Mouse (Mus musculus): ENCODE measurements around the gene Zcchc24. TPM values are rescaled to one million over a fixed set of nuclear protein-coding genes. Genes with fewer than 3 reads are reported as not detected.
A peak's percentile ranks its signal among the peaks of the same experiment; 100 is the strongest.

The Zcchc24 gene
- polyA plus RNA-seq, 1 experiment from 2014 or later = 14.2 TPM

DNA sequence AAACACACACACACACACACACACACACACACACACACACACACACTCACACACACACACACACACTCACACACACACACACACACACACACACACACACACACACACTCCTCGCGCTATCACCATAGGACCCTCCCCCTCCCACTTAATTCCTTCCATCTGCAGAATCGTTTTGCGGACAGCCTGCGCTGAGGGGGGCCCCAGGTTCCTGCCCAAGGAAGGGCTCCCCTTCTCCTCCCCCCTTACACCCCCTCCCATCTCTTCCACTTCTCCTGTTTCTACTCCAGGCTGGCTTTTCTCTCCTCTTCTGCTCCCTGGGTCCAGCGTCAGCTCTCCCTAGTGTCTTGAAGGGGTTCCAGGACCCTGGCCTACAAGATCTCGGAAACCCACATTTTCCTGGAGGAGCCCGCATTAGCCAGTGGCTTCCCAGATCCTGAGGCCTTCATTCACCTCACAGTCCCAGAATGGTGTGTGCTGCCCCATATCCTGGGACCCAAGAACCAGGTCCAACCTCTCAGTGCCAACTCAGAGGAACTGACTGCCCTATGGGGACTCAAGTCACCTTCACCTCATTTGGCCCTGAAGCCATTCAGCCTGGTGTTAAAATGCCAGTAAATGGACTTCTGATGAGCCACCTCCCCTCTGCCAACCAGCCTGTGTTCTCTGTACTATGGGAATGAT is 927 bp upstream of the Zcchc24 start:
- no peaks in the 10 kb centered on the region for H3K36me3 ChIP-seq (replicated peaks)
- ATAC-seq (ENCODE audit: low FRiP score) = no peak; the same call in 1 of the 2 replicates
- peak overlapping the region; percentile 97 for H3K4me2 ChIP-seq
- peak overlapping the region; percentile 50 for H3K27ac ChIP-seq
- 17% methylated on average over 8 of the region's 8 CpGs for WGBS
- no peaks in the 10 kb centered on the region for H3K9me3 ChIP-seq
- peaks cover 19% of the 10 kb centered on the region for H3K27me3 ChIP-seq
- no peak overlapping the region for H3K4me3 ChIP-seq (replicated peaks)
- peaks cover 51% of the 10 kb centered on the region for H3K4me1 ChIP-seq
- H3K9ac ChIP-seq = peak overlapping the region; percentile 21; the same call in 1 of the 2 replicates

DNA sequence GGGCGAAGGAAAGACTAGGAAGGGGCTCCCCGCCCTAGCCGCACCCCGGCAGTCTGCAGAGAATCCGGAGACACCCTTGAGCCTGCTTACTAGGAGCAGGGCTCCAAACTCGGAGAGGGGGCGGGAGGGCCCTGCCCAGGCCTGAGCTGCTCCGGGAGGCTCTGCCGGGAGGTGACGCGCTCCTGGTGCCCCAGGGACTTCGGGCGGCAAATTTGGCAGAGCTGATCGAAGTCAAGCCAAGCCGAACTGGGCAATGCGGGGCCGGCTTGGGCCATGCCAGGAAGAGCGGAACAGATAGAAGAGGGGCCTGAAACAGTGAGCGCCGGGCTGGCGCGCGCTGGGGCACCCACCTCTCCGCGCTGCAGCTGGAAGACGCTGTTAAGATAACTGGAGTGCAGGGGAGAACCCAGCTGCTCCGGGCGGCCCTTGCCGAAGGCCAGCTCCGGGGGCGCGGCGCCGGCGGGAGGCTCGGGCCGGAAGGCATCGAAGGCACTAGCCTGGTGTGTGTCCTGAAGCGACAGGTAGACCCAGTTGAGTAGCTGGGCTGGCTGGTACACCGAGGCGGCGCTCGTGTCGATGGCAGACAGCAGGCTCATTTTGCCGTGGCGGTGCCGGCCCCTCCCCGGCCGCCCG is 462 bp downstream of the Zcchc24 start:
- Histone ChIP-seq H3K27me3 (peaks cover 18% of the 10 kb centered on the region), H3K9ac (peak overlapping the region; percentile 71), H3K9me3 (no peaks in the 10 kb centered on the region), H3K36me3 (replicated peaks) (no peaks in the 10 kb centered on the region), H3K27ac (peak overlapping the region; percentile 65), H3K4me3 (replicated peaks) (peak overlapping the region; percentile 64), H3K4me1 (peaks cover 53% of the 10 kb centered on the region), H3K4me2 (peak overlapping the region; percentile 97)
- WGBS = under 1% methylated on average over 42 of the region's 50 CpGs
- ATAC-seq (ENCODE audit: low FRiP score) = peak; percentile 55

DNA sequence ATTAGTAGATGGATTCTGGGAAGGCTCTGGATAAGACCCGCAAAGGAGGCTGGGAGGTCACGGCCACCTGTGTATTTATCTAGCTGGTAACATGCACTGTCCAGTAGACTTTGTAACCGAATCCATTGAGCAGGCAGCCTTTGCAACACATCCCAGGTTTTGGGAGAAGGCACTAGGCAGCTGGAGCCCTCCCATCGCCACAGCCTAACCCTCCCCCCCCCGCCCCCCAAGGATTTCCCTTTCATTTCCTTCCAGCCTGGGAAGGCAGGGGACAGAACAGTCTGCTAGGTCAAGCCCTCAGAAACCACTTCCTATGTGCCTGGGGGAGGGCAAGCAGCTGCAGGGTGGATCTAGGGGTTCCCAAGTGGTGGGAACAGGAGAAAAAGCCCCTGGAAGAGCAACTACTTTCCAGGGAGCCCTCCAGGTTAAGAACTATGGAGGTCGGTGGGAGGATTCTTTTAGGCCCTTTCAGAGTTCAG is 1.1 kb downstream of the Zcchc24 start:
- peak overlapping the region; percentile 71 for H3K9ac ChIP-seq
- peaks cover 18% of the 10 kb centered on the region for H3K27me3 ChIP-seq
- ATAC-seq (ENCODE audit: low FRiP score) = no peak
- peak overlapping the region; percentile 65 for H3K27ac ChIP-seq
- peak overlapping the region; percentile 97 for H3K4me2 ChIP-seq
- no peaks in the 10 kb centered on the region for H3K36me3 ChIP-seq (replicated peaks)
- H3K9me3 ChIP-seq = no peaks in the 10 kb centered on the region
- 22% methylated on average over 6 of the region's 6 CpGs for WGBS
- H3K4me1 ChIP-seq = peaks cover 53% of the 10 kb centered on the region
- H3K4me3 ChIP-seq (replicated peaks) = peak overlapping the region; percentile 64

DNA sequence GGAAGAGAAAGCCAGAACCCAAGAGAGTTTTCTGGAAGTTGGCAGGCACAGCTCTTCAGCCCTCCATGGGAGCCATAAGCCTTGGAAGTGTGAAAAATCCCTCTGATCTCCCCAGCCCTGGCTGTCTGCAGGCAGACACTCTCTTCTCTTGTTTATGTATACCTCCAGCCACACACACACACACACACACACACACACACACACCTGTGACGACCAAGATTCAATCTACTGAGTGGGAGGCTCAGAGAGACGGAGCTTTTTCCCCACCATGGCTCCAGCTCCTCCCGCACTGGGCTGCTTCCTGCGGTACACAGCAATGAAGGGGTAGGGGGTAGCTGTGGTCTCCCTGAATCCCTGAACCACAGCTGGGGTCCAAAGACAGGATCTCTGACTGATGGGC is 2.4 kb downstream of the Zcchc24 start:
- peaks cover 18% of the 10 kb centered on the region for H3K27me3 ChIP-seq
- peak overlapping the region; percentile 29; the same call in 1 of the 2 replicates for H3K9ac ChIP-seq
- H3K9me3 ChIP-seq = no peaks in the 10 kb centered on the region
- ATAC-seq (ENCODE audit: low FRiP score) = no peak
- H3K27ac ChIP-seq = peak overlapping the region; percentile 53; the same call in 1 of the 2 replicates
- WGBS = 53% methylated on average over 4 of the region's 4 CpGs
- H3K4me1 ChIP-seq = peaks cover 53% of the 10 kb centered on the region
- peak overlapping the region; percentile 97 for H3K4me2 ChIP-seq
- H3K4me3 ChIP-seq (replicated peaks) = peak overlapping the region; percentile 64
- no peaks in the 10 kb centered on the region for H3K36me3 ChIP-seq (replicated peaks)

DNA sequence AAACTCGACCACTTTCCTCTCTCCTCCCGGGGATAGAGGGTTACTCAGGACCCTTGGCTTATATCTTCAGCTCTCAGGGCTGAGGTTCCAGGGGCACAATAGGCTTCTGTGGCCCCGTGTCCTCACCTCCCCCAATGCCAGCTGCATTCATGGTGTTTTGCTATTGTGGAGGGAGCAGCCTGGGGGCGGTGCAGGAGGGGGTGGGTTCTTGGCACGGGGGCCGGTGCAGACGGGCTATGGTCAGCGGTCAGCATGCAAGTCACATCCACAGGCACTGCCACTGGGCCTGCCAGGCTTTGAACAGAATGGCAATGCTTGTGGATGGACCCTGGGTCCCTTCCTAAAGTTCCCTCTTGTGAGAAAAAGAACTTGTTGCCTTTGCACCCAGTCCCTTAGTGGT is 2.9 kb downstream of the Zcchc24 start:
- WGBS = 12% methylated on average over 8 of the region's 8 CpGs
- Histone ChIP-seq H3K9me3 (no peaks in the 10 kb centered on the region), H3K27me3 (peaks cover 15% of the 10 kb centered on the region), H3K36me3 (replicated peaks) (no peaks in the 10 kb centered on the region), H3K4me2 (peak overlapping the region; percentile 97), H3K4me3 (replicated peaks) (peak overlapping the region; percentile 11), H3K9ac (peak overlapping the region; percentile 29; the same call in 1 of the 2 replicates), H3K4me1 (peaks cover 53% of the 10 kb centered on the region), H3K27ac (peak overlapping the region; percentile 53; the same call in 1 of the 2 replicates)
- peak; percentile 59 for ATAC-seq (ENCODE audit: low FRiP score)

DNA sequence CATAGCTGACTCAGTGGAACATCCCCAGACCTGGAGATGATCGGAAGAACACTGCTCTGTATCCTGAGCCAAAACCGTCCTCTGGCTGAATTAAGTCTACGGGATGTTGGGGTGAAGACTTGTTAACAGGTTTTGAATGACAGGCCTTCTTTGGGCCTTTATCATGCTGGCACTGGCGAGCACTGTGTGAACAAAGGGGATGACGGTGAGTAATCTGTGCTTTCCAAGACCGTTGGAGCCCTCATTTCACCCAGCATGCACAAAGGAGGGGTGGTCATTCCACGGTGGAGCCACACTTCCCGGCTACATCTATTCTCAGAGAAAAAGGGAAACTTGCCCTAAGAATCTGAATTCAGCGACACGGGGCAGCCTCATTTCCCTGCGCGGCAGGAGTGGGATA is 3.7 kb downstream of the Zcchc24 start:
- peaks cover 53% of the 10 kb centered on the region for H3K4me1 ChIP-seq
- WGBS = 25% methylated on average over 12 of the region's 12 CpGs

DNA sequence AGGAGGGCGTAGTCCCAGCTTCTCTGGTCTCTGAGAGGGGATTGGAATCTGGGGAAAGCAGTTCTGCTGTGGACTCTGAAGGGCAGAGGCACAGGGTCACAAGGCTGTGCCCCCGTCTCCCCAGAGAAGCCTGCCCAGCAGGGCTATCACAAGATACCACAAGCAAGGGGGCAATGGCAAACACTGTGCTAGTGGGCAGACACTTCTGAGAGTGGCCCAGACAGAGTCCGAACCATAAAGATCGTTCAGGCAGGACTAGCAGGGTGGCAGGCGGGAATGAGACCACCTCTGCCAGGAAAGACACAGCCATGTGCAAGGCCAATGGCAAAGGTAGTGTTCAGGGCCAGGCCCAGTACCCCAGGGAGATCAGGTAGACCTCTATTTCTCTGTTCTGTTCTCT is 7.7 kb downstream of the Zcchc24 start:
- H3K27ac ChIP-seq = no peak overlapping the region
- no peak overlapping the region for H3K4me2 ChIP-seq
- peaks cover 16% of the 10 kb centered on the region for H3K4me1 ChIP-seq
- H3K4me3 ChIP-seq (replicated peaks) = no peak overlapping the region
- H3K36me3 ChIP-seq (replicated peaks) = no peaks in the 10 kb centered on the region
- 85% methylated on average over 5 of the region's 5 CpGs for WGBS
- no peak overlapping the region for H3K9ac ChIP-seq
- ATAC-seq (ENCODE audit: low FRiP score) = no peak
- no peaks in the 10 kb centered on the region for H3K9me3 ChIP-seq
- 0 out of 2 replicates have a peak, but pooled peaks cover 2% of the 10 kb centered on the region for H3K27me3 ChIP-seq

More for the DNA sequence above, 3.7 kb downstream of the Zcchc24 start:
- H3K4me3 ChIP-seq (replicated peaks) = no peak overlapping the region
- no peaks in the 10 kb centered on the region for H3K9me3 ChIP-seq
- ATAC-seq (ENCODE audit: low FRiP score) = no peak
- H3K27ac ChIP-seq = peak overlapping the region; percentile 53
- no peak overlapping the region for H3K9ac ChIP-seq
- H3K4me2 ChIP-seq = peak overlapping the region; percentile 26
- H3K27me3 ChIP-seq = peaks cover 15% of the 10 kb centered on the region
- no peaks in the 10 kb centered on the region for H3K36me3 ChIP-seq (replicated peaks)

DNA sequence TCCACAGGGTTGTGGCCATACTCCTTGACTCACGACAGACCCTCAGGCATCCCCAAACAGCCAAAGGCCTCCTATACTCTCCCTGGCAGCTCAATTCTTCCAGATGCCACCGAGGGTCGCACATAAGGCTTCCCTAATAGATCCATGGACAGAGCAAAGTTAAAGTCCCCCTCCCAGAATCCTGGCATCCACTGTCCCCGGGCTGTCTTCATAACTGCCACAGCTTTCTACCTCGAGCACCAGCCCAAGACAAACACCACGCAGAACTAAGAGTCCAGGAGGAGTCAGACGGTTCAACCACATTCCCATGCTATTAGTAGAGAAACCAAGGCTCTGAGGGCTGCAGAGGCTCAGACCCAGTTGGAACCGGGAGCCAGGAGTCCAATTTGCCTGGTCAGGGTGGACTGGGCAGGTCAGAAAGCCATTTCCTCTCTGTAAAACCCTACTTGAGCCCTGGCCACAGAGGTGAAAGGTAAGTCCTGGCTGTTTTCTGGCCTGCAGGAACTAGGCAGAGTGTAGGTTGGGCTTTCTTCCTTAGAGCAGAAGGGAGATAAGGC is 8.8 kb downstream of the Zcchc24 start:
- Histone ChIP-seq H3K4me2 (no peak overlapping the region), H3K27me3 (0 out of 2 replicates have a peak, but pooled peaks cover 2% of the 10 kb centered on the region), H3K36me3 (replicated peaks) (no peaks in the 10 kb centered on the region), H3K9me3 (no peaks in the 10 kb centered on the region), H3K4me3 (replicated peaks) (no peak overlapping the region), H3K27ac (no peak overlapping the region), H3K9ac (no peak overlapping the region), H3K4me1 (peaks cover 12% of the 10 kb centered on the region)
- 85% methylated on average over 8 of the region's 8 CpGs for WGBS
- ATAC-seq (ENCODE audit: low FRiP score) = no peak

DNA sequence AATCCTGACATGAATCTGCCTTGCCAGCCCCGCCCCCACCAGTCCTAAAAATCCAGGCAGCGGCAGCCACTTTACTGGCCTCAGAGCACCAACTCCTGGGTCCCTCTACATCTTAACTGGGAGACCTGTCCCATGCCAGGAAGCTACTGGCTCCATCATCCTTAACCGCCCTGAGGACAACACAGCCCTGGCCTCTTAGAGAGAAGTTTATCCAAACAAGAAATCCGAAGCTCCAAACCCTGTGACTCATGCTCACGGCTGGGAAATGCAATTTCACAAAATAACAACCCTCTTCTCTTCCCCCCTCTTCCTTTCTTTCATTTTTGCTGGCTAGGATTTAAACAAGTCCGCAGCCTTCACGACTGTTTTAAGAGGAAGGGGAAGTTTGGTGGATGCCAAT is 9.3 kb downstream of the Zcchc24 start:
- Histone ChIP-seq H3K36me3 (replicated peaks) (no peaks in the 10 kb centered on the region), H3K27me3 (0 out of 2 replicates have a peak, but pooled peaks cover 2% of the 10 kb centered on the region), H3K9me3 (no peaks in the 10 kb centered on the region), H3K4me1 (peaks cover 13% of the 10 kb centered on the region), H3K27ac (no peak overlapping the region), H3K4me2 (no peak overlapping the region), H3K4me3 (replicated peaks) (no peak overlapping the region), H3K9ac (no peak overlapping the region)
- ATAC-seq (ENCODE audit: low FRiP score) = no peak
- 81% methylated on average over 7 of the region's 7 CpGs for WGBS

DNA sequence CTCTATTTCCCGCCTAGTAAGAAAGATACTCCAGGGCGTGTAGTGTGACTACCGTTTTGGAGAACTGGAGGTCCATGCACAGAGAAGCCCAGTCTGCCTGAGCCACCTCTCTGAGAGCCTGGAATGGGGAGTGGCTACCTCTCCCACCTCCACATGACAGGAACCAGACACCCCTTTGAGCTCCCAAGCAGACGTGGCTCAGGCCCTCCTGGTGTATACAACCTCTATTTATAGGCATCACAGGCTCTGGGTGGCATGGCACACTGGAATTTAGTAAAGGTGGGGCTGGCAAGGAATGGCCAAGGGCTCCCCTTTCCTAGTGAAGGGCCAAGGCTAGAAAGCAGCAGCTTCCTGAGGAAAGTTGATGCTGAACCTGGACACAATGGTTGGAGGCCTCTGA is 10.9 kb downstream of the Zcchc24 start:
- Histone ChIP-seq H3K4me1 (peaks cover 17% of the 10 kb centered on the region), H3K27ac (no peak overlapping the region), H3K4me2 (no peak overlapping the region), H3K9ac (no peak overlapping the region), H3K27me3 (no peaks in the 10 kb centered on the region), H3K9me3 (no peaks in the 10 kb centered on the region), H3K4me3 (replicated peaks) (no peak overlapping the region), H3K36me3 (replicated peaks) (no peaks in the 10 kb centered on the region)
- ATAC-seq (ENCODE audit: low FRiP score) = no peak
- WGBS = 80% methylated on average over 4 of the region's 4 CpGs

DNA sequence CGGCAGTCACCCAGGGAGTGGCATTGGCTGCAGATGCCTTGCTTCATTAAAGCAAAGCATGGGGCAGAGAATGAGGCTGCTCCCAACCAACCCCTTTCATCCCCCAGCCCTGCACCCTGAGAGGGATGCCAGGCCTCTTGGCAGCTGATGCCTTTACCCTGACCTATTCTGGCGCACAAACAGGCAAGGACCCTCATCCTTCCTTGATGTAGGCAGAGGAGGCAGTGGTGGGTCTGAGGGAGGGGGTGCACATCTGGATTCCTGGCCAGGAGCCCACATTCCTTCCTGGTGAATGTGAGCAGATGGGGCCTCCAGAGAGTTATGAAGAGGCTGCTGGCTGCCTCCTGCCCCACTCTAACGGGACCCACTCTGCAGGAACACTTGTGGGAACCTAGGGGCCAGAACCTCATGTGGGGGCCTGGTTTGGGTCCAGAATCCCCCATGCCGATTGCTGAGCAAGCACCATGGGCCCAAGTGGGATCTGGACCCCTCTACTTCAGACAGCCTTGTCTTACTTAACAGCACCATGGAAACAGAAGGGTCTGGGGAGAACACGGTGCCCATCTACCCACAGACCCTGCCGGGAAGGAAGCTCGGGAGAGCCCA is 12.4 kb downstream of the Zcchc24 start:
- no peaks in the 10 kb centered on the region for H3K36me3 ChIP-seq (replicated peaks)
- H3K27ac ChIP-seq = 0 out of 2 replicates have a peak overlapping the region, but pooled peaks have one; percentile 14
- no peak for ATAC-seq (ENCODE audit: low FRiP score)
- WGBS = 77% methylated on average over 7 of the region's 7 CpGs
- H3K9ac ChIP-seq = no peak overlapping the region
- H3K4me2 ChIP-seq = no peak overlapping the region
- no peaks in the 10 kb centered on the region for H3K9me3 ChIP-seq
- peaks cover 17% of the 10 kb centered on the region for H3K4me1 ChIP-seq
- no peak overlapping the region for H3K4me3 ChIP-seq (replicated peaks)
- H3K27me3 ChIP-seq = no peaks in the 10 kb centered on the region

DNA sequence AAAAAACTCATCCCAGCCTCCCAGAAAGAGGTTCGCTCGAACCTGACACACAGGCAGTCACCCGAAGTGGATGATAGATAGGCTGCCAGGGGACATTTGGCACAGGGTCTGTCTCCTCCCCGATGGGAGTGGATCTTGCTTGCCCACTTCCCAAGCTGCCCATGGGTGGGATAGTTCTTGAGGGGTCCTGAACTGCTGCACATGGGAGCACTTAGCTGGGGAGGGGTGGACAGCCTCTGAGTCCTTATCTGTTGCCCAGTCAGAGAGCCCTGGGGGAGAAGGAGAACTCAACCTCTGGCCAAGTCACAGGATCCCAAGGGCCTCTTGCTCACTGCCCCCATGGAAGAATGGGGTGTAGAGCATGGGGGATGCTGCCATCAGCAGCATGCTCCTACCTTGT is 13.3 kb downstream of the Zcchc24 start:
- H3K4me3 ChIP-seq (replicated peaks) = no peak overlapping the region
- H3K4me1 ChIP-seq = peaks cover 17% of the 10 kb centered on the region
- H3K36me3 ChIP-seq (replicated peaks) = no peaks in the 10 kb centered on the region
- no peaks in the 10 kb centered on the region for H3K27me3 ChIP-seq
- WGBS = 60% methylated on average over 4 of the region's 4 CpGs
- ATAC-seq (ENCODE audit: low FRiP score) = no peak
- no peaks in the 10 kb centered on the region for H3K9me3 ChIP-seq
- no peak overlapping the region for H3K4me2 ChIP-seq
- H3K27ac ChIP-seq = no peak overlapping the region
- H3K9ac ChIP-seq = no peak overlapping the region
